Mouse (Mus musculus): ENCODE results near the gene Dab1.

Gene Dab1

GRCm38 (mm10) chr4:104450645-104451044 lies 831.5 kb downstream of the Dab1 start:
- DNase-seq (ENCODE audit: low spot score) = no peak

GRCm38 (mm10) chr4:104452587-104452986 lies 833.4 kb downstream of the Dab1 start:
- DNase-seq (ENCODE audit: low spot score) = no peak

DNA sequence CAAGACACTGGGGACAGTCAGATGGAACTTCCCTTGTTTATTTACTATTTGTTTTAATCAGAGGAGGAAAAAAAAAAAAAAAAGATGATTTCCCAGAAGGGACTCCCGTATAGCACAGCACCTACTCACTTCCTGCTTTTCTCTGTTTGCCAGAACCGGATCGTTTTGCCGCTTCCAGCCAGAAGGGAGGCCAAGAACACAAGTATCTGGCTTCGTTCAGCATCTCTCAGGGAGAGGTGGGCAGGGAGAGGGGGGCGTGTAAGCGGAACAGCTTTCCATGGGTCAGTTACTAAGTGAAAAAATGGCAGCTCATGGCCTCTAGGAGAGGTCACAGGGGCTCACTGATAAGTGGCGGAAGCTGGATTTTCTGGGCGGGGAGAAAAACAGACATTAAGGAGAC lies 836.0 kb downstream of the Dab1 start:
- no peak for DNase-seq (ENCODE audit: low spot score)

- DNase-seq (ENCODE audit: low spot score) = no peak
These were observed 836.6 kb downstream of the Dab1 start for GRCm38 (mm10) chr4:104455760-104456159.

DNA sequence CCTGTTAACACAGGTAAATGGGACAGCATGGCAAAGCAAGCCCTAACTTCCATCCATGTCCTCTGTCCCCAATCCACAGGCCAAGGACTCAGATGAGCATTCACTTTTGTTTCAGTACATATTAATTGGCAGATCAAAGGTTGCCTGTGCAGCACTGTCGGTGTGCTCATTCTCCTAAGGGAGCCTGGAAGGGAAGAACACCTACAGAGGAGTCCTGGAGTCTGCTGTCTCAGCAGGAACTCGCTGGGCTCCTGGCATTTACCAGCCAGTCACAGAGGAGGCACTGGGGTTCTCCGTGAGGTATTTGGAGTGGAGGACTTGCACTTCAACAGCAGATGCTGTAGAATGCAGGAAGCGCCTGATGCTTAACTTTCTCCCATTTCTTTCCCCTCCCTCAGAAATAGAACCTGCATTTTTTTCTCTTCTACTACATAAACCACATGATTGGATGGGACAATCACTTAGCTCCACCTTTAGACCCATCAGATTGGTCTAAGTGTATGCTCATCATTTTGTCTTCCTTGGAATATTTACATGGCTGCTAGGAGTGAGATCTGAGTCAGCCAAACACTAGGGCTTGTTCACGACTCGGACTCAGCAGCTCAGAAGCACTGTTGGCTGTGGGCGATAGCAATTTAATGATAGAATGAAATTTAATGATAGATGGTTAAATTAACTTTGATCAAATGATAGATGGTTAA lies 837.2 kb downstream of the Dab1 start:
- DNase-seq (ENCODE audit: low spot score) = no peak

DNA sequence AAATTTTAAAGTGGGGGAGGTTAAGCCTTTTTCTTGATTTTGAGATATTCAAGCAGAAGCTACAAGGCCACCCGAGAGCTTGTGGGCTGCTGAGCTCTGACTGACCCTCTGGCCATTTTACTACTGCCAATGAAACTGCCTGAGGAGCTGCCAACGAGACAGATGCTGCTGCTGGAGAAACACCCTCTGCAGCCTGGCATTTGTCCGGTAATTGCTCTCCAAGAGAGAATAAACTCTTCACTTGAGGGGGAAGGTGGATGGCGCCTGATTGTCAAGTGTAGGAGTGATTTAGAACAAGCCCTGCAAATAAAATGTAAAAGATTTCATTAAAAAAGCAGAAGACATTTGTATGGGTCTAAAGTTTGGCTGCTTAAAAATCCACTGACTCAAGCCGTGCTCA lies 839.6 kb downstream of the Dab1 start:
- DNase-seq (ENCODE audit: low spot score) = no peak

DNA sequence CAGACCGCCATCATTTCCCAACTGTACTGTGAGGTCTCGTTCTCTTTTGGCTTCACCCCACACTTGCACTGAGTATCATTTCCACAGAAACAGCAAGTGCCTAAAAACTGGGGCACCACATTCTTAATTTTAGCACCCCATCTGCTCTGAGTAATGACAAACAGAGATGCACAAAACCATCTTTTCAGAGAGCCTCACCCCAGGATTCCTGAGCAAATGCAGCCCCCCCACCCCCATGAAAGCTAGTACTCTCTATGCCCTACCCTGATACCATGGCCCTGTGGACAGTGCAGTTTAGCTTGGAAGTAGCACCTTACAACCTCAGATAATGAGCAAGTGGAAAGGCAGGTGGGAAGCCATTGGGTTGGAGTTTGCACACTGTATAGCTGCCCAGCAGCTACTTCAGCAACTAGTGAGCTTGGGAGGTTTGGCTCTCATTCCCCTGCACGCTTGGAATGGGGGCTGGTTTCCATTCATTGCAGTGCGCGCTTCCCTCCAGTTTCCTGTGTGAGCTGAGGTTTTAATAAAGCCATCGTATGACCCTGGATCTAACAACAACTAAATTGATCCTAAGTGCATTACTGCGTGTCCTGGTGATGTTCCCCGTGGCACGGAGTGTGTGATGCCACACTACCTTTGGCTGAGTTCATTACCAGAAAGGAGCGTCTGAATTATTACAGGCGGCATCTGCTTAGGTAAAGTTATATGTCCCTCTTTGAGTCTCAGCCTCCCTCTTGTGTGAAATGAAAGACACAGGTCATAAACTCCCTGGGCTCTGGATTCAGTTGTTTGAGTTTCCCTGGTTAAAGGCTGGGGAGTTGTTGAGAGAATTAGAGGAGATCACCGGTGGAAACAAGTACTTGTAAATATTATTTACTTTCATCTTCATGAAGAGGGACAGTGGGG lies 842.2 kb downstream of the Dab1 start:
- DNase-seq (ENCODE audit: low spot score) = no peak

DNA sequence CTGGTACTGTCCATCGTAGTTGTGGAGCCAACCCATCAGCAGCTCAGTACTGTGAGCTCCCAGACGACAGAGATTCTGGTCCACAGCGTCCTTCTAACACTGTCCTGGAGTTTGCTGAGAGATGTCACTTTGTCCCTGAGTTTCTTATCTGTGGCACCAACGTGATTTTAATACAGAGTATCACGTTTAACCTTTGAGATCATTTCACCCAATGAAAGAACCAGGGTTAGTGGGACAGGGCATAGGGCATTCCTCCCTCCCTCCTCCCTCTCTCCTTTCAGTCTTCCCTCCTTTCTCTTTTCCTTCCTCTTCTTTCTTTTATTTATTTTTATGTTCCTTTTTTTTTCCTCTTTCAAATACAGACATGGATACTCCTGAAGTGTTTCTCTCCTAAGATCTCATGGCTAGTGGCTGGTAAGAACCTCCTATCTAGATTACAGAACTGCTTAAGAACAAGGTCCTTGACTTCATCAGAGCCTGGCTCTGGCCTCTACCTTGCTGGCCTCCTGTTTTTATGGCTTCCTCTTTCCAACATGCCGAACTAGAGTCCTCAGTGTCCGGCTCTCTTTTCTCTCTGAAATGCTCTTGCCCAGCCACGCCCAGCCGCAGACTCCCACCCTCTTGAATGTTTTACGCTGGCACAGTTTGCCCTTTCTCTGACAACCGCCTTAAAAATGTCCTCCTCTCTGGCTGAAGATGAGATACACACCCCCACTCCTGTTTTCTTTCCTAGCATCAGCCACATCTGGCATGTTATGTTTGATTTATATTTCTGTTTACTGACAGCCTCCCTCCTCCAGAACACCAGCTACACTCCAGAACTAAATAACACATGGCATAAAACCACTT lies 844.0 kb downstream of the Dab1 start:
- no peak for DNase-seq (ENCODE audit: low spot score)

DNA sequence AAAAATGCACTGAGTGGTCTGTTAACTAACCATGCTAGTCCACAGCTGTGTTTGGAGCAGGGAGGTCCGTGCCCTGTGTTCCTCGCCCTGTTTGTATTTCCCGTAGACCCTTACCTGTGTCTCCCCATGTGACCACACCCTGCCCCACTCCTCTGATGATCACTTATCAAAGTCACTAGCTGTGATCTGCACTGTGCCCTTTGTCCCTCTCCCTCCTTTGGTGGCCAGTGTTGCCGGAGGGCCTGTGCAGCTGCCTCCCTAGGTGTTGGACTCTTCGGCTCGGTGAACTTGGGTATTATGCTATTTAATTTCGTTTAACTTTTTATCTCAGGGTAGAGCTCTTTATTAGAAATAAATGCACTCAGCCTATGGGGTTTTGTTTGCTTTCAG lies 844.6 kb downstream of the Dab1 start:
- no peak for DNase-seq (ENCODE audit: low spot score)

- DNase-seq (ENCODE audit: low spot score) = no peak
These were observed 846.4 kb downstream of the Dab1 start for GRCm38 (mm10) chr4:104465594-104465993.

DNA sequence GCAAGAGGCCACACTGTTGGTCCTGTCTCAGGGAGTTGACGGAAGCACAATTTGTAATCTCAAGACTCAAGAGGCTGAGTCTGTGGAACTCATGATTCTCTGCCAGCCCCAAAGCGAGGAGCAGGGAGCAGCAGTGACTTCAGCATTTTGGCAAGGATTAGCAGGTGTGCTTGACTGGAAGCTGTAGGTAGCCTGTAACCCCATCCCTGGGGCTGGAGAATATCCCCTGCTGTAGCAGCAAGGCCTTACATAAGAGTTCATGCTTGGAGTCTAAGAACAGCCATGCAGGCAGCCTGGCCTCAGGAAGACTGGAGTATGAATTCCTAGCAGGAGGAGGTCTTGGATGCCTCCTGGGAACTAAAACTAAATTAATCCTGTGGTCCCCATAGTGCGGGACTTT lies 849.5 kb downstream of the Dab1 start:
- no peak for DNase-seq (ENCODE audit: low spot score)

DNA sequence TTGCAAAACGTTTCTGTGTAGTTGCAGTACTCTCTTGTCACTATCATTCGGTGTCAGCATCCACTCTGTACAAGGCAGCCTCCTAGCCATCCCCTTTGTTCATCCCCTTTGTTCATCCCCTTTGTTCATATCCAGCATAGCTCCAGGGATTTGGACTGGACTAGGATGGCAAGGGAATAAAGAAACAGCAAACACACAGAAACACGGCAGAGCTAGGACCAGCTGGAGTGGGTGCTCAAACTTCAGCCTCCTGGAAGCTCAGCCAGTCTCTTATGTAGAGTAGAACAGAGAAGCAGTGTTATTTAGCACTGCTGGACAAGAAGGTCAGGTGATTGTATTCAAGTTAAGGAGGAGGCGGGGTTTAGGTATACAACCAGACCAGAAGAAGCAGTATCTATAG lies 853.8 kb downstream of the Dab1 start:
- DNase-seq (ENCODE audit: low spot score) = no peak

DNA sequence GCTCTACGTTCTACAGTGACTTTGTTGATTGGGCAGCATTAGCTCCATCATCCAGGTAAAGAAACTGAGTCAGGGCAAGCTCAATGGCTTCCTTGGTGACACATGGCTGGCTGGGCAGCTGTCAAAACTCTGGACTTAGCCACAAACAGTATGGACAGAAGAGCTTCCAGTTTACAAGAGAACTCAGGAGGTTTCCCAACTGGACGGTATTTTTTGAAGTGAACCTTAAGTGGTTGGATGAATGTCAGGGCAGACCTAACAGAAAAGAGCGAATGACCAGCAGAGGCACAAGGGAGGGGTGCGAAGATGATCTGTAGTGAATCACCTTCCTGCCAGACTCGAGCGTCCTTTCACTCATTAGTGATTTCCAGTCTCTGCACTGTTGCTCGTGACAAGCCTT lies 857.7 kb downstream of the Dab1 start:
- DNase-seq (ENCODE audit: low spot score) = no peak

GRCm38 (mm10) chr4:104483948-104484347 lies 864.8 kb downstream of the Dab1 start:
- no peak for DNase-seq (ENCODE audit: low spot score)

DNA sequence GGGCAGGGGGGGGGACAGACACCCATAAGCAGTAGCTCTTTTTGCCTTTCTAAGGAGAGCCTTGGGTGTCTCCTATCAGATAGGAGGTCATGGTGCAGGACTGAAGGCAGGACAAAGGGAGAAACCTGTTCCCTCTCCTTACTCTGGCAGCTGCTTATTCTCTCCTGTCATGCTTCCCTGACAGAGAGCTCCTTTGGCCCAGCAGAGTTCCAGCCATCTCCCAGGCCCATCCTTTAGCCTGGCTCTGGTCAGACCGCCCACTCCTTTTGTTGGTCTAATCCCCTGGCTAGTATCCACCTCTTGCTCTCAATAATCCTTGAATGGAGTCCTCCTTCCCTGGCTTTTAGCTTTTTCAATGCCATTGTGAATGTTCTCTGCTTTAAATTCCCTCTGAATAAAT lies 878.1 kb downstream of the Dab1 start:
- DNase-seq (ENCODE audit: low spot score) = no peak

GRCm38 (mm10) chr4:104500112-104500511 lies 881.0 kb downstream of the Dab1 start:
- DNase-seq (ENCODE audit: low spot score) = no peak

DNA sequence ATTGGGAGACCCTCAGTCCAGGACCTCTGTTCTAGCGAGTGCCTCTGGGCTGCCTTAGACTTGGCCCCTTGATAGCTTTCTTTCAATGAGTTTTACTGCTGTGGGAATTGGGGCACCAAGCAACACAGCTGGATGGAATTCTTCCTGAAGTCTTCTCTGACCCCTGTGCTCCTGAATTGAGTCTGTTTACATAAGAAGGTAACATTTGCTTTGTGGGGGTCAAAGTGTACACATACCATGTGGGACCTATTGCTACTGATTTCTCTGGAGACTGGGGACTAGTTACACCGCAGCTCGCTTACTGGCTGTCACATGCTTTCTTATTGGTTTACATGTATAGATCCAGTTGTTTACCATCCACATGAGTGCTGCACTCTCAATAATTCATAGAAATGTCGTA lies 881.5 kb downstream of the Dab1 start:
- no peak for DNase-seq (ENCODE audit: low spot score)

- no peak for DNase-seq (ENCODE audit: low spot score)
These were observed 882.1 kb downstream of the Dab1 start for GRCm38 (mm10) chr4:104501245-104501644.

DNA sequence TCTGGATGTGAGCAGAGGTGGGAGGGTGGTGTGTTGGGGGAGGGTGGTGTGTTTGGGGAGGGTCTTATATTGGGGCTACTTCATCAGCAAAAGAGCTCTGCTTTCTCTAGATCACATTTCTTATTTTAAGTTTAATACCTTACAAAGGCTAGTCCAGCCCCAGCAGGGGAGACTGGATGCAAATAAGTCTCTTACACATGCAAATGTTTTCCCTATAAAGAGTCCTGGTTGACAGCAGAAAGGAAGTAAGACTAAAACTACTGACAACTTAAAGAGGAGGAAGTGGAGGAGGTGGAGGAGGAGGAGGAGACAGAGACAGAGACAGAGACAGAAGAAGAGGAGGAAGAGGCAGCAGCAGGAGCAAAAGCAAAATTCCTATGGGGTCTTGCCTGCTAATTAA lies 885.8 kb downstream of the Dab1 start:
- DNase-seq (ENCODE audit: low spot score) = no peak

DNA sequence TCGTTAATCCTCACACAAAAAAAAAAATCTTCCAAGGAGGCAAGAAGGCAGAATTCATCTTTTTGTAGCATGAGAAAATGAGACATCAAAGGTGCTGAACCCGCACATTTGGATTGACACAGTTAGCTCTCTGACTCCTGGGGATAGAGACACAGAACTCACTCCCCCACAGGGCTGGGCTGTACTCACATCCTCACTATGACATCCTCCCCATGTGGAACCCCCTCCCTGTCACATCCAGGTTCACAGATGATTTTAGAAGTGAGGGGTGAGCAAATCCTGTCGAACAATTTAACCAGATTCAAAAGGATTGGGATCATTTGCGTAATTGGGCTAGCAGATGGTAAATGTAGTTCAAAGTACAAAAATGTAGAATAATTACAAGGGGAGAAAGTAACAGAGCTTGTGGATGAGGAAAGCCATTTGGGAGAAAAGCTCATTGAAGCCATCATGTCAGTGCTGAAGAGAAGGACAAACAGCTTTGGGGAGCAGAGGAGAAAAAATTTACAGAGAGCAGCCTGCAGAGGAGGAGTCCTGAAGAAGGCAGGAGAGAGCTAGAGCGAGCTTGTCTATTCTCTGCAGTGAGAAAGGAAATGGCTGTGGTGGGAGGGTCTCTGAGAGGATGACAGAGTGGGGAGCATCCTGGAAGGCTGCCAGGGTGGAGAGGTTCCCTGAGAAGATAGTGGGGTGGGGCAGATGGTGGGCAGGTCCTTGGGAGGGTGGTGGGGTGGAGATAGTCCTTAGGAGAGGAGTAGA lies 890.2 kb downstream of the Dab1 start:
- no peak for DNase-seq (ENCODE audit: low spot score)

- no peak for DNase-seq (ENCODE audit: low spot score)
These were observed 892.7 kb downstream of the Dab1 start for GRCm38 (mm10) chr4:104511855-104512254.

DNA sequence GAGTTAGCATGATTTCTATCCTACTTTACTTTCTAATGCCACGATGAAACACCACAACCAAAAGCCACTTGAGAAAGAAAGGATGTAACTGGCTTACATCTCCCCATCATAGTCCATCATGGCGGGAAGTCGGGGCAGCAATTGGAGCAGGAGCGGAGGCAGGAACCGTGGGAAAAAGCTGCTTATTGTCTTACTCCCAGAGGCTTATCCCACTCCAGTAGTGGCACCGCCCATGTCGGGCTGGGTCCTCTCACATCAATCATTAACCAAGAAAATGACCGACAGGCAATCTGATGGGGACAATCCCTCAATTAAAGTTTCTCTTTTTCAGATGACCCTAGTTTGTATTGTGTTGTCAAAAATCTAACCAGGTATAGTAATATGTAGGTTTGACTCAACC lies 893.4 kb downstream of the Dab1 start:
- DNase-seq (ENCODE audit: low spot score) = no peak
